Mouse (Mus musculus): Measurements from ENCODE around the gene Phrf1.
A peak's percentile ranks its signal among the peaks of the same experiment; 100 is the strongest.

GRCm38 (mm10) chr7:141264761-141265410 lies 36.3 kb downstream of the Phrf1 start:
- TF ChIP-seq CTCF (conservative IDR thresholded peaks at IDR 0.05; ENCODE audit: low read length) (peak; percentile 25), NANOG (IDR thresholded peaks at IDR 0.05; ENCODE audit: borderline replicate concordance, low read length) (no peak)

Measured in E14TG2a.4 (cell line).